Mouse (Mus musculus) forebrain, postnatal 0 days (tissue): ENCODE results near the gene Nop53. TPM values are rescaled to one million over a fixed set of nuclear protein-coding genes. Genes with fewer than 3 reads are reported as not detected.

ENCODE experiments used
- ATAC-seq: fragments of 200-750 bp; cut with Nextera tagmentation; 2 replicates; pipeline ENCODE4 v1.8.0; 2017; ENCODE audit warnings: mild to moderate bottlenecking, moderate library complexity
- DNase-seq: peaks from one replicate; pipeline ENCODE4 v3.0.0-alpha.2; 2015
- H3K27ac ChIP-seq: fragments of 300-500 bp; sonication (generic); 2 replicates; pipeline ENCODE4 v1.5.1; 2014; ENCODE audit warnings: low read depth, mild to moderate bottlenecking, antibody characterized with exemption, low read length, moderate library complexity, mixed read lengths
- H3K27me3 ChIP-seq: fragments of 300-500 bp; sonication (generic); 2 replicates; pipeline ENCODE4 v1.6.1; 2014; ENCODE audit warnings: mild to moderate bottlenecking, low read length, mixed read lengths; ENCODE audit not compliant: insufficient read depth
- H3K36me3 ChIP-seq: fragments of 300-500 bp; sonication (generic); 2 replicates; pipeline ENCODE4 v1.6.1; 2014; ENCODE audit warnings: mild to moderate bottlenecking, moderate library complexity; ENCODE audit not compliant: insufficient read depth
- H3K4me1 ChIP-seq: fragments of 300-500 bp; sonication (generic); 2 replicates; pipeline ENCODE4 v1.6.1; 2014; ENCODE audit warnings: antibody characterized with exemption; ENCODE audit not compliant: insufficient read depth
- H3K4me2 ChIP-seq: fragments of 300-500 bp; sonication (generic); 2 replicates; pipeline ENCODE4 v1.6.1; 2014; ENCODE audit warnings: low read depth, mild to moderate bottlenecking, moderate library complexity
- H3K4me3 ChIP-seq: fragments of 300-500 bp; sonication (generic); 2 replicates; pipeline ENCODE4 v1.5.1; 2014; ENCODE audit warnings: low read depth, low read length, mixed read lengths
- H3K9ac ChIP-seq: fragments of 300-500 bp; sonication (generic); 2 replicates; pipeline ENCODE4 v1.6.1; 2014; ENCODE audit warnings: mild to moderate bottlenecking
- H3K9me3 ChIP-seq: fragments of 300-500 bp; sonication (generic); 2 replicates; pipeline ENCODE4 v1.6.1; 2016; ENCODE audit warnings: low read length
- CTCF ChIP-seq: sonication (generic); IDR thresholded peaks from 2 replicates; pipeline ENCODE4 v1.5.1; 2016; ENCODE audit warnings: antibody characterized with exemption, control low read depth, low read depth
- WGBS: fragments of 180-500 bp; shearing (Covaris S2); extraction: QIAGEN DNeasy Blood & Tissue Kit; methylation state at CpG from one replicate; pipeline ENCODE4 v1.1.7; 2014; 5-methylcytosine and 5-hydroxymethylcytosine counted together
- polyA plus RNA-seq: library from polyadenylated mRNA; unstranded; fragments of >200 nt; fragmentation: Nextera tagmentation; extraction: Ambion mirVana; gene quantifications from 2 replicates; pipeline ENCODE4 v1.2.1, GENCODE M21; 2015
- total RNA-seq: library from RNA; depleted of rRNA; stranded (reverse); fragments of >200 nt; gene quantifications from 2 replicates; pipeline ENCODE4 v1.2.3, GENCODE M21; 2014

Nop53 gene
- total and polyA plus RNA-seq, 2 experiments from 2014 or later: 117 to 143 TPM

DNA sequence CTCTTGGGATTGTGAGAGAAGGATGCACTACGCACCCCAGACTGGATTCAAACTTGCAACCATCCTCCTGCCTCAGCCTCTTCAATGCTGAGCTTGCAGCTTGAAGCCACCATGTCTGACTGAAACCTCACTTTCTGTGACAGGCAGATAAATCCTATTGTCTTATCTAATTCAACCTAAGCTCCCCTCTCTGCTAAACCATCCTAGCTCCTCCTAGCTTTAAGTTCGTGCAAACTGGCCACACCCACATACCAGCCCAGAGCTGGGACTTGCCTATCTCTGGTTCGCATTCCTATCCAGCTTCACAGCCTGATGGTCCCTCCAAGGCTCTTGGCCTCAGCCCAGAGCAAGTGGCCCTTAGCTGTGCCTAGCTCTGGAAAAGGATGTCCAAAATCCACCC lies 6.5 kb upstream of the Nop53 start:
- H3K4me2 ChIP-seq: no peak overlapping the region
- TF ChIP-seq CTCF: no peak
- peaks cover 4% of the 10 kb centered on the region; the same call in 1 of the 2 replicates for H3K9me3 ChIP-seq
- H3K27me3 ChIP-seq: no peaks in the 10 kb centered on the region
- H3K4me3 ChIP-seq: no peak overlapping the region
- 71% methylated on average over 3 of the region's 3 CpGs for WGBS
- H3K4me1 ChIP-seq: no peaks in the 10 kb centered on the region
- H3K27ac ChIP-seq: no peak overlapping the region
- ATAC-seq (no peak), DNase-seq (no peak)
- H3K36me3 ChIP-seq: no peaks in the 10 kb centered on the region
- no peak overlapping the region for H3K9ac ChIP-seq

DNA sequence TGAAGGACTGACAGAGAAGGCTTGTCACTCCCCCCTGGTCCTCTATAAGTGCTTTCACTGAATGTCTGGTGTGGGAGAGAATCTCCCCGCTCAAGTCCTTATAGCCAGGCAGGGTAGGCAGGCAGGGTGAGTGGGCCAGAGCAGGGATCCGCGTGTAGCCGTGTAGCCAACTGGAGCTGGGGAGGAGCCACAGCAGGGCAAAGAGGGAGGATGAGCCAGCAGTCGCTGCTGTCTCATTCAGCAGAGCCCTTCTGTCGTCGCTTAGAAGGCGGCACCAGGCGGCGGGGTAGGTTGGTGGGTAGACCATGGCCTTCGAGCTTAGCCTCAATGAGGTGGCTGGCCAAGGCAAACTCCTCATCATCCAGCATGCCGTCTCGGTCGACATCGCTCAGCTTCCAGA lies 4.1 kb upstream of the Nop53 start:
- DNase-seq (no peak), ATAC-seq (no peak)
- no peak overlapping the region for H3K4me2 ChIP-seq
- no peak overlapping the region for H3K9ac ChIP-seq
- H3K27ac ChIP-seq: no peak overlapping the region
- TF ChIP-seq CTCF: no peak
- 86% methylated on average over 15 of the region's 15 CpGs for WGBS
- H3K27me3 ChIP-seq: no peaks in the 10 kb centered on the region
- peaks cover 3% of the 10 kb centered on the region for H3K4me1 ChIP-seq
- H3K9me3 ChIP-seq: peaks cover 4% of the 10 kb centered on the region; the same call in 1 of the 2 replicates
- H3K4me3 ChIP-seq: no peak overlapping the region
- H3K36me3 ChIP-seq: no peaks in the 10 kb centered on the region

DNA sequence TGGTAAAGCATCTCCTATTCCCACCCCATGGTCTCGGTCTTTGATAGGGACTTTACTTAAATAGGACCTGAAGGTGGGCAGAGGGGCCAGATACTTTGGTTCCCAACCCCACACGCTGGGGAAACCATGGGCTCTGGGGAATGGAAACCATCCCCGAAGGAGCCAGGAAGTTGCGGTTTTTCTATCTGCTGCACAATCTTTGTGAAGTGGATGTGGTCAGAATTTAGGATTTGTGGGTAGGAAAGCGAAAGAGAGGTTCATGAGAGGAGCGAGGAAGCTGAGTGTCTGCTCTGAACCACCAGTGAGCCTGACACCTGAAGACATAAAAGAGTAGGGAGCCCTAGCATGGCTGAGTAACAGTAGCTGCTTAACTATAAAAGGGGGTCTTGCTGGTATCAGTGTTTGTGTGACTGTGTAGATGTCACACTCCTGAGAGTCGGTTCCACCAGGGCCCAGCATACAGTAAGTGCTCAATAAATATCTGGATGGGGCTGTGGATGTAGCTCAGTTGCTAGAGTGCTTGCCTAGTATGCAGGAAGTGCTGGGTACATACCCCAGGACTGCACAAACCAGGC lies 3.4 kb upstream of the Nop53 start:
- Histone ChIP-seq H3K36me3 (no peaks in the 10 kb centered on the region), H3K4me2 (no peak overlapping the region), H3K27ac (no peak overlapping the region), H3K9me3 (peaks cover 4% of the 10 kb centered on the region; the same call in 1 of the 2 replicates), H3K27me3 (no peaks in the 10 kb centered on the region), H3K4me1 (peaks cover 9% of the 10 kb centered on the region), H3K4me3 (no peak overlapping the region), H3K9ac (no peak overlapping the region)
- DNase-seq (no peak), ATAC-seq (no peak)
- WGBS: 88% methylated on average over 7 of the region's 7 CpGs
- TF ChIP-seq CTCF: no peak

DNA sequence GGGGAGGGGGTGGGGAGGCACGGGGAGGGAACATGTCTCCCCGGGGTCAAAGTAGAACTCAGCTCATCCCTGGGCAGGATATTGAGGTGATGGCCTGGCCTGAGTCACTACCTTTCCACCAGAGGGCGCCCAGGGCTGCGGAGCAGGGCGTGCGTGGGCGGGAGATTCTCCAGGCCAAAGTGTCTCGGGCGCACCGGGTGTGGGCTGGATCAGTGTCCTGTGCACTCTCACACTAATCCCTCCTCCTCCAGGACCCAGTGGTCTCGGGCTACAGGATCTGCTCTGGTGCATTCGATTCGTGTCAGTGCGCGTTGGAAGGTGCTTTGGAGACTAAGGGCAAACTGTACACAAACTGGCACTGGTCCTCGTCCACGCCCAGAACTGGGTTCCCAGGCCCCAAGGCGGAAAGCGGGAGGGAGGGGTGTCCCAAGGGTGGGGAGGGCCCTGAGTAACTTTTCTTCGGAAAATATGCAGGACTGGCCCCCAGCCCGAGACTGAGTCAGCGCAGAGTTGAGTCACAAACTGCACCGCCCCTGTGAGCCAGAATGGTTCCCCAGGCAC lies 2.6 kb upstream of the Nop53 start:
- Histone ChIP-seq H3K9ac (no peak overlapping the region), H3K27ac (no peak overlapping the region), H3K36me3 (peaks cover 3% of the 10 kb centered on the region; the same call in 1 of the 2 replicates), H3K9me3 (peaks cover 1% of the 10 kb centered on the region; the same call in 1 of the 2 replicates), H3K4me2 (peak overlapping the region; percentile 32), H3K27me3 (no peaks in the 10 kb centered on the region), H3K4me1 (peaks cover 9% of the 10 kb centered on the region), H3K4me3 (no peak overlapping the region)
- TF ChIP-seq CTCF: peak; percentile 74
- ATAC-seq: no peak
- DNase-seq: peak; percentile 39
- WGBS: 6% methylated on average over 23 of the region's 23 CpGs

DNA sequence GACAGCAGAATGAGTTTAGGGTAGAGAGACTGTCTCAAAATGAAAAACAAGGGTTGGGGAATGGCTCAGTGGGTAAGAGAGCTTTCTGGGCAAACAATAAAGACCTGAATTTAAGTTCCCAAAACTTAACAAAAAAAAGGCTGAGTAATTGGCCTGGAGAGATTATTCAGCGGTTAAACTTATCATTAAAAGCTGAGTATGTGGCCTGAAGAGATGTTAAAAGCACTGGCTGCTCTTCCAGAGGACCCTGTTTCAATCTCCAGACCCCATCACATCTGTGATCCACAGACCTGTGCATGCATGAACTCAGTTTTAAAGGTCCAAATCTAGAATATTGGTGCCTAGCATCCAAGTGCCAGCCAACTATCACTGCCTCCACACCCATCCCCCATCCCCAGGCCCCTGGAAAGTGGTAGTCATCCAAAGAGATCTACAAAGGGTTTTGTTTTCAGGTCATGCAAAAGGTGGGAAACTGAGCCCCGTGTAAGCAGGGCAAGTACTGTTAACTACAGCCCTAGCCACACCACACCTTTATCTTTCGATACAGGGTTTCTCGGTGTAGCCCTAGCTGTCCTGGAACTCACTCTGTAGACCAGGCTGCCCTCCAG lies 1.9 kb upstream of the Nop53 start:
- Histone ChIP-seq H3K4me2 (no peak overlapping the region), H3K4me1 (peaks cover 9% of the 10 kb centered on the region), H3K9ac (no peak overlapping the region), H3K4me3 (no peak overlapping the region), H3K27ac (no peak overlapping the region), H3K27me3 (no peaks in the 10 kb centered on the region), H3K9me3 (no peaks in the 10 kb centered on the region), H3K36me3 (peaks cover 10% of the 10 kb centered on the region)
- no peak for TF ChIP-seq CTCF
- ATAC-seq (no peak), DNase-seq (no peak)
- WGBS: 46% methylated on average over 4 of the region's 4 CpGs

DNA sequence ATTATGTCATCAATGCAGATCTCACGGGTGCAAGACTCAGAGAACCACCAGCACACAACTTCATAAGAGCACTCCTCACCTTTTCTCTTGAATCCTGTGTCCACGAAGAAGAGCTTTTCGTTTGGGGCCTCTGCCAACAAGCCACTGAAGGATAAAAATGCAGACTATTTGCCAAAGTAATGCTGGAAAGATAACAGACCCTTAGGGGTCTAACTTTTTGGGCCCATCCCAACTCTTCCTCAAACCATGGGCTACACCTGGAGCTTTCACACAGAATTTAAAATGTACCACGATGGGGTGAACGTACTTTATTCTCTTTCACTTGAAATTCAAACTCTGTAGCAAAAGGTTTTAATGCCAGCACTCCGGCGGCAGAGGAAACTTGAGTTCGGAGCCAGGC lies 663 bp downstream of the Nop53 start:
- DNase-seq (no peak), ATAC-seq (no peak)
- Histone ChIP-seq H3K27me3 (no peaks in the 10 kb centered on the region), H3K4me2 (peak overlapping the region; percentile 73), H3K4me3 (peak overlapping the region; percentile 79), H3K9ac (peak overlapping the region; percentile 74), H3K27ac (peak overlapping the region; percentile 95; the same call in 1 of the 2 replicates), H3K4me1 (peaks cover 9% of the 10 kb centered on the region), H3K9me3 (no peaks in the 10 kb centered on the region), H3K36me3 (peaks cover 36% of the 10 kb centered on the region)
- 6% methylated on average over 8 of the region's 8 CpGs for WGBS
- no peak for TF ChIP-seq CTCF

DNA sequence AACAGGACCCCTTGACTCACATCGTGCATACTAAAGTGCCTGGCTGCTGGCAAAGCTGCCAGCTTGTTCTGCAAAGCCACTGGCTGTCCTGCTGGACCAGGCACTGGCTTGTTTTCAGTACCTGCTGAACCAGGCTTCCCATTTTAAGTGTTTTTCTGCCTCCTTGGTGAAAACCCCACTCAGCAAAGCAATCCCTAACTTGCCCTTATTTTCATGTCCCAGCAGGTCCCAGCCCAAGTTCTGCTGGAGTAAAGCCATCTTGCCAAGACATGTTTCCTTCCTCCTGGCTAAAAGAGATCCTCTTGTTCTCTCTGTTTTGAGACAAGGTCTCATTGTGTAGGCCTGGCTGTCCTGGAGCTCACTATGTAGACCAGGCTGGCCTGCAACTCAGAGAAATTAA lies 1.6 kb downstream of the Nop53 start:
- Histone ChIP-seq H3K9me3 (no peaks in the 10 kb centered on the region), H3K4me2 (no peak overlapping the region), H3K9ac (no peak overlapping the region), H3K4me1 (peaks cover 9% of the 10 kb centered on the region), H3K36me3 (peaks cover 45% of the 10 kb centered on the region), H3K27ac (no peak overlapping the region), H3K27me3 (no peaks in the 10 kb centered on the region), H3K4me3 (no peak overlapping the region)
- no peak for TF ChIP-seq CTCF
- DNase-seq (no peak), ATAC-seq (no peak)
- WGBS: 92% methylated on average over 1 of the region's 1 CpGs
